Mouse (Mus musculus) MEL (cell line): ENCODE measurements around the gene Btbd7. TPM values are rescaled to one million over a fixed set of nuclear protein-coding genes. Genes with fewer than 3 reads are reported as not detected.
A peak's percentile ranks its signal among the peaks of the same experiment; 100 is the strongest.

Source experiments
- DNase-seq: peaks from one replicate; pipeline ENCODE4 v3.0.0; 2011; ENCODE audit warnings: low read depth, low spot score
- H3K27ac ChIP-seq: 2 replicates; pipeline ENCODE4 v1.5.1; 2012; ENCODE audit warnings: low read depth, mild to moderate bottlenecking, control low read depth, low read length, moderate library complexity; ENCODE audit not compliant: control insufficient read depth
- H3K27me3 ChIP-seq, 2 experiments: fragments of 150-350 bp in 1 of 2; sonication (generic) in 1 of 2; 2 replicates each; pipeline ENCODE4 v1.6.1; 2012; ENCODE audit warnings: low read length in 2 of 2, mild to moderate bottlenecking in 2 of 2, improper control_type of control experiment in 1 of 2, moderate library complexity in 1 of 2; ENCODE audit not compliant: insufficient read depth in 2 of 2, control insufficient read depth in 1 of 2
- H3K36me3 ChIP-seq, 2 experiments: 2 replicates each; pipeline ENCODE4 v1.6.1; 2012 to 2014; ENCODE audit warnings: low read length in 2 of 2, improper control_type of control experiment in 1 of 2, inconsistent platforms in 1 of 2, mild to moderate bottlenecking in 1 of 2; ENCODE audit not compliant: insufficient read depth in 2 of 2, control insufficient read depth in 1 of 2
- H3K4me1 ChIP-seq, 2 experiments: fragments of 150-350 bp in 1 of 2; sonication (generic) in 1 of 2; 2 replicates each; pipeline ENCODE4 v1.6.1; 2012; ENCODE audit warnings: low read length in 2 of 2, improper control_type of control experiment in 1 of 2, mild to moderate bottlenecking in 1 of 2; ENCODE audit not compliant: insufficient read depth in 2 of 2, control insufficient read depth in 1 of 2
- H3K4me3 ChIP-seq, 2 experiments: fragments of 150-350 bp in 1 of 2; sonication (generic) in 1 of 2; 2 replicates each; pipeline ENCODE4 v1.5.1; 2012; ENCODE audit warnings: low read depth in 2 of 2, low read length in 2 of 2, mild to moderate bottlenecking in 2 of 2, moderate library complexity in 2 of 2, control low read depth in 1 of 2, improper control_type of control experiment in 1 of 2; ENCODE audit not compliant: control insufficient read depth in 1 of 2, insufficient read depth in 1 of 2
- H3K79me2 ChIP-seq: 2 replicates; pipeline ENCODE4 v1.6.1; 2012; ENCODE audit warnings: mild to moderate bottlenecking, low read length, moderate library complexity; ENCODE audit not compliant: control insufficient read depth, poor library complexity, insufficient read depth
- H3K9ac ChIP-seq: 2 replicates; pipeline ENCODE4 v1.6.1; 2012; ENCODE audit warnings: low read depth, mild to moderate bottlenecking, control low read depth, low read length, moderate library complexity; ENCODE audit not compliant: control insufficient read depth, poor library complexity, severe bottlenecking
- H3K9me3 ChIP-seq: fragments of 150-350 bp; sonication (generic); replicated peaks from 2 replicates; pipeline ENCODE4 v1.6.1; 2012; ENCODE audit warnings: mild to moderate bottlenecking, low read length, improper control_type of control experiment, moderate library complexity; ENCODE audit not compliant: insufficient read depth
- CHD1 ChIP-seq: IDR thresholded peaks from 2 replicates; pipeline ENCODE4 v1.6.1; 2012; ENCODE audit warnings: low read depth, mild to moderate bottlenecking, inconsistent platforms, low read length, improper control_type of control experiment
- CTCF ChIP-seq, 3 experiments: IDR thresholded peaks in 2 of 3; conservative IDR thresholded peaks in 1 of 3; 2 replicates each; pipeline ENCODE4 v1.5.1; 2011 to 2012; ENCODE audit warnings: low read length in 3 of 3, low read depth in 2 of 3, mild to moderate bottlenecking in 2 of 3, improper control_type of control experiment in 1 of 3, inconsistent platforms in 1 of 3, mixed read lengths in 1 of 3, moderate library complexity in 1 of 3; ENCODE audit not compliant: control insufficient read depth in 1 of 3, insufficient read depth in 1 of 3, poor library complexity in 1 of 3, severe bottlenecking in 1 of 3
- GABPA ChIP-seq: IDR thresholded peaks from 2 replicates; pipeline ENCODE4 v1.6.1; 2012; ENCODE audit warnings: low read depth, mild to moderate bottlenecking, inconsistent platforms, low read length, improper control_type of control experiment, moderate library complexity
- GATA1 ChIP-seq: IDR thresholded peaks from 2 replicates; pipeline ENCODE4 v1.6.1; 2011; ENCODE audit warnings: low read depth, low read length, improper control_type of control experiment
- KAT2A ChIP-seq: conservative IDR thresholded peaks from 2 replicates; pipeline ENCODE4 v1.6.1; 2012; ENCODE audit warnings: low read depth, low read length, improper control_type of control experiment, inconsistent platforms
- MEF2A ChIP-seq: IDR thresholded peaks from 2 replicates; pipeline ENCODE4 v1.6.1; 2014; ENCODE audit warnings: low read depth, mild to moderate bottlenecking, inconsistent platforms, low read length, improper control_type of control experiment; ENCODE audit not compliant: poor library complexity, insufficient replicate concordance, severe bottlenecking; ENCODE audit errors: extremely low read depth
- MYC ChIP-seq: IDR thresholded peaks from 2 replicates; pipeline ENCODE4 v1.6.1; 2011; ENCODE audit warnings: low read depth, mild to moderate bottlenecking, low read length, improper control_type of control experiment, moderate library complexity
- NRF1 ChIP-seq: IDR thresholded peaks from 2 replicates; pipeline ENCODE4 v1.6.1; 2014; ENCODE audit warnings: low read depth, mild to moderate bottlenecking, inconsistent platforms, low read length, improper control_type of control experiment, moderate library complexity; ENCODE audit not compliant: poor library complexity, insufficient read depth, severe bottlenecking
- POLR2A ChIP-seq, 2 experiments: IDR thresholded peaks; 2 replicates each; pipeline ENCODE4 v1.6.1; 2011 to 2012; ENCODE audit warnings: low read length in 2 of 2, mild to moderate bottlenecking in 2 of 2, control low read depth in 1 of 2, improper control_type of control experiment in 1 of 2, low read depth in 1 of 2, moderate library complexity in 1 of 2; ENCODE audit not compliant: control insufficient read depth in 1 of 2, insufficient read depth in 1 of 2, poor library complexity in 1 of 2
- RAD21 ChIP-seq: IDR thresholded peaks from 2 replicates; pipeline ENCODE4 v1.6.1; 2011; ENCODE audit warnings: mild to moderate bottlenecking, low read depth, low read length, improper control_type of control experiment
- RCOR1 ChIP-seq: IDR thresholded peaks from 2 replicates; pipeline ENCODE4 v1.6.1; 2012; ENCODE audit warnings: low read depth, mild to moderate bottlenecking, inconsistent platforms, low read length, improper control_type of control experiment
- SIN3A ChIP-seq: IDR thresholded peaks from 2 replicates; pipeline ENCODE4 v1.6.1; 2012; ENCODE audit warnings: low read length, improper control_type of control experiment, inconsistent platforms
- SMC3 ChIP-seq: IDR thresholded peaks from 2 replicates; pipeline ENCODE4 v1.6.1; 2011; ENCODE audit warnings: low read depth, low read length, improper control_type of control experiment
- TAL1 ChIP-seq: IDR thresholded peaks from 2 replicates; pipeline ENCODE4 v1.6.1; 2012; ENCODE audit warnings: mild to moderate bottlenecking, inconsistent platforms, low read length, moderate library complexity, mixed read lengths
- ZC3H11A ChIP-seq: IDR thresholded peaks from 2 replicates; pipeline ENCODE4 v1.6.1; 2012; ENCODE audit warnings: low read depth, mild to moderate bottlenecking, inconsistent platforms, low read length, improper control_type of control experiment
- ZMIZ1 ChIP-seq: IDR thresholded peaks from 2 replicates; pipeline ENCODE4 v1.6.1; 2012; ENCODE audit warnings: low read depth, mild to moderate bottlenecking, inconsistent platforms, low read length, improper control_type of control experiment, moderate library complexity
- polyA plus RNA-seq, 2 experiments: library from polyadenylated mRNA; stranded (reverse) in 1 of 2; unstranded in 1 of 2; fragments of >175 nt in 1 of 2; fragments of >200 nt in 1 of 2; gene quantifications; 2 replicates each; pipeline versions ENCODE4 v1.2.1 to v1.2.4; 2012; ENCODE audit warnings: low replicate concordance in 2 of 2, low read depth in 1 of 2; ENCODE audit not compliant: insufficient read length in 2 of 2, insufficient read depth in 1 of 2, missing spikeins in 1 of 2
- total RNA-seq: library from RNA; depleted of rRNA; stranded (reverse); fragments of 300-350 nt; gene quantifications from 2 replicates; pipeline ENCODE4 v1.2.3, GENCODE M21; 2012; rRNA removed

Gene Btbd7
- total and polyA plus RNA-seq, 3 experiments, result 8.4 to 14.3 TPM; not detected in 1

DNA sequence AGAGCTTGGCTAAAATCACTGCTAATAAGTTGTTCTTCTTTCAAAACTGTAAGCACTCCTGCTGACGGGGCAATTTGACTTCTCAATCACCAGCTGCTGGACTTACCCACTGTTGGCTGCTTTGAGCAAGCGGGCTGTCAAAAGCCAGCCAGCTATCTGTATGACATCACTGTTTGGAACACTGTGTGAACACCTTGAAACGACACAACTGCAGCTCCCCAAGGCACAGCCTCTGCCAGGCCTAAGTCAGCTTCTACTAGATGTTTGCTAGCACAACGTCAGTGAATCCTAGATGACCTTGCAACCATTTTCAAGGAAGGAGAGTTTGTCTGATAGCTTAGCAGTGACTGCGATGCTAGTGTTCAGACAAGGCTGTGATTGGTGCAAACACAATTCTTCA is 139.2 kb downstream of the Btbd7 start (continued):
- TF ChIP-seq NRF1 (no peak), MYC (no peak), KAT2A (no peak), GABPA (no peak), CHD1 (no peak)

DNA sequence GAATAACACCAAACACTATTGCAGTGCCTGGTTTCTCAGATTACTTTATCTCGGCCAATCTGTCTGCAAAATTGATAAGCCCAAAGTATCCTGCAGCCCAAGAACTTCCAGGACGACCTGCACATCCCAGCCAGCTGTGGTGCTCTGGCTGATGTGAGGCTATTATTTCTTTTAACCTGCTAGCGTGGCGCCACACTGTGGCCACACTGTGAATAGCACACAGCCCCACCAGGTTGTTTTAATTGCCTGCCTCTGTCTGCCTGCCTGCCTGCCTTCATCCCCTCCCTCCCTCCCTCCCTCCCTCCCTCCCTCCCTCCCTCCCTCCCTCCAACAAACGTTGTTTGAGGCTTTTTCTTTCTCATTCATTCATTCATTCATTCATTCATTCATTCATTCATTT is 144.9 kb downstream of the Btbd7 start:
- Histone ChIP-seq H3K4me3 (no peak overlapping the region), H3K27ac (no peak overlapping the region), H3K9ac (no peak overlapping the region), H3K4me1 (peaks cover 2 to 18% of the 10 kb centered on the region in 2 experiments; a peak in 3 of 4 replicates), H3K36me3 (peaks cover 0 to 6% of the 10 kb centered on the region in 2 experiments; a peak in 1 of 4 replicates), H3K27me3 (no peaks in the 10 kb centered on the region), H3K79me2 (no peaks in the 10 kb centered on the region), H3K9me3 (no peaks in the 10 kb centered on the region)
- peak; percentile 83 for DNase-seq
- TF ChIP-seq POLR2A (IDR thresholded peaks at IDR 0.05; ENCODE audit: control insufficient read depth in 1 of 2, insufficient read depth in 1 of 2, low read depth in 1 of 2, low read length in 2 of 2, poor library complexity in 1 of 2) (no peak), RCOR1 (no peak), TAL1 (no peak), SMC3 (peak; percentile 86), MEF2A (no peak), ZC3H11A (peak; percentile 71), ZMIZ1 (no peak), GATA1 (0 out of 2 replicates have a peak, but pooled peaks have one; percentile 13), CHD1 (no peak), CTCF (IDR thresholded peaks at IDR 0.05 in 2 of 3, conservative IDR thresholded peaks at IDR 0.05 in 1 of 3; ENCODE audit: control insufficient read depth in 1 of 3, insufficient read depth in 1 of 3, low read depth in 2 of 3, low read length in 3 of 3, poor library complexity in 1 of 3, severe bottlenecking in 1 of 3) (peak; percentile 79 to 90 (median 85)), RAD21 (peak; percentile 85)

DNA sequence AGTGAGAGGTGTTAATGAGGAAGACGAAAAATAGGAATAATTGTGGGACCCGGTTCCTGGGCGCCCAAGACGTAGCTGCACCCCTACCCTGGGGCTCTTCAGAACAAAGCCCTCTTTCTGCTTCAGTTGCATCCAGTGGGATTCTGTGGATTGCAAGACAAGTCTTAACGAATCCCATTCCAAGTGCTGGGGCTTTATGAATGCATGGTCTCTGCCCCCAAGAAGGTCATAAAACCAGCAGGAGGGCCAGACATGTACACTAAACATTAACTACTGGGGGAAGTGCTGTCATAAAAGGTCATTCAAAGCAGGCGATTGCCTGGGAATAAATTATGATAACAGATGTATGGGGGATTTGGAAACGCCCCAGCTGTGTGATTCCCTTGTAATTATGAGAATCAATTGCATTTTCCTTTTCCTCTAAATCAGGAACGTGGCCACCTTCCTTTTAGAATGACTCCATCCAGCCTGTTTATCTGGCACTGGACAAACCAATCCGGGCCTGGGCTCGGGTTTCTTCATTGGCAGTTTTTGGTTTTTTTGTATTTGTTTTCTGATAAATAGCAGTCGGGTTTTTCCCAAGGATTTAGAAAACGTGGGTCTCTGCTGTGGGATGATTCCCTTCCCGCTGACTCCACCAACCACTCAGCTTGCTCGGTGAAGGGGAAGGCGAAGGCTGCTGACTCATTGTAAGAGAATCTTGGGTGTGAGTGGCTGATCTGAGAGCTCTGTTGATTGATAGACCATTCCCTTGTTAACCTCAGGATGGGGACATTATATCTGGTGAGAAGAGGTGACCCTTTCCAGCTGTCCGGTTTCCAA is 147.3 kb downstream of the Btbd7 start:
- DNase-seq, result peak; percentile 56
- no peaks in the 10 kb centered on the region for H3K79me2 ChIP-seq
- no peaks in the 10 kb centered on the region for H3K27me3 ChIP-seq
- H3K4me3 ChIP-seq, result peak overlapping the region; percentile 12 to 32
- H3K9ac ChIP-seq, result peak overlapping the region; percentile 30; the same call in 1 of the 2 replicates
- peaks cover 0 to 6% of the 10 kb centered on the region in 2 experiments; a peak in 1 of 4 replicates for H3K36me3 ChIP-seq
- H3K9me3 ChIP-seq, result no peaks in the 10 kb centered on the region
- peak overlapping the region; percentile 9; the same call in 1 of the 2 replicates for H3K27ac ChIP-seq
- TF ChIP-seq MYC (0 out of 2 replicates have a peak, but pooled peaks have one; percentile 20), SIN3A (no peak)
- peaks cover 2 to 20% of the 10 kb centered on the region in 2 experiments; a peak in 3 of 4 replicates for H3K4me1 ChIP-seq

Other genes with a start within 250 kb of the Btbd7 start
- gene Itpk1, start 173.5 kb downstream of the Btbd7 start, total RNA-seq, result 10.5 and 12.0 TPM in 2 replicates
- 10 to 100 TPM in 1 of 2 experiments, not detected in 1; 25.7 TPM for gene Itpk1, start 173.5 kb downstream of the Btbd7 start, polyA plus RNA-seq
- 8.4 and 9.4 TPM in 2 replicates for gene Moap1, start 134.8 kb downstream of the Btbd7 start, total RNA-seq
- gene Moap1, start 134.8 kb downstream of the Btbd7 start, polyA plus RNA-seq, result 1 to 10 TPM in 1 of 2 experiments, not detected in 1; 8.2 TPM
- gene Tmem251, start 134.7 kb downstream of the Btbd7 start, total RNA-seq, result 9.0 and 9.3 TPM in 2 replicates
- gene Tmem251, start 134.7 kb downstream of the Btbd7 start, polyA plus RNA-seq, result 10 to 100 TPM; 11.4 to 57.5 TPM
- not detected in 2 replicates for gene Gm28051, start 120.7 kb downstream of the Btbd7 start, total RNA-seq
- not detected for gene Gm28051, start 120.7 kb downstream of the Btbd7 start, polyA plus RNA-seq
- 33.0 and 33.7 TPM in 2 replicates for gene Gon7, start 120.7 kb downstream of the Btbd7 start, total RNA-seq
- gene Gon7, start 120.7 kb downstream of the Btbd7 start, polyA plus RNA-seq, result 100 to 1,000 TPM in 1 of 2 experiments, 10 to 100 TPM in 1; 31.3 to 129 TPM
- 58.5 and 68.1 TPM in 2 replicates for gene Ubr7, start 120.5 kb downstream of the Btbd7 start, total RNA-seq
- 10 to 100 TPM in 1 of 2 experiments, not detected in 1; 62.3 TPM for gene Ubr7, start 120.5 kb downstream of the Btbd7 start, polyA plus RNA-seq
- 6.9 and 8.8 TPM in 2 replicates for gene Gm20604, start 119.8 kb downstream of the Btbd7 start, total RNA-seq
- 1 to 10 TPM in 1 of 2 experiments, not detected in 1; 7.9 TPM for gene Gm20604, start 119.8 kb downstream of the Btbd7 start, polyA plus RNA-seq
- gene Cox8c, start 20.8 kb upstream of the Btbd7 start, total RNA-seq, result not detected in 2 replicates
- gene Cox8c, start 20.8 kb upstream of the Btbd7 start, polyA plus RNA-seq, result not detected
- gene Unc79, start 70.4 kb upstream of the Btbd7 start, total RNA-seq, result not detected in 2 replicates
- gene Unc79, start 70.4 kb upstream of the Btbd7 start, polyA plus RNA-seq, result under 1 TPM in 1 of 2 experiments, not detected in 1; 0.01 TPM